Mouse (Mus musculus) embryonic facial prominence, embryonic 10.5 days (tissue): ENCODE data around the gene Psmd5. TPM values are rescaled to one million over a fixed set of nuclear protein-coding genes. Genes with fewer than 3 reads are reported as not detected.
A peak's percentile ranks its signal among the peaks of the same experiment; 100 is the strongest.
"Not testable (repeated sequence)": the region's sequence is repeated elsewhere in the genome, so short reads cannot be mapped to it uniquely, and the experiment has no call there.

Experiments used
- DNase-seq: peaks from one replicate; pipeline ENCODE4 v3.0.0-alpha.2; 2017; ENCODE audit warnings: low spot score
- H3K27ac ChIP-seq: fragments of 300-500 bp; sonication (generic); replicated peaks from 2 replicates; pipeline ENCODE4 v1.5.1; 2016; ENCODE audit warnings: mild to moderate bottlenecking
- H3K27me3 ChIP-seq: fragments of 300-500 bp; sonication (generic); replicated peaks from 2 replicates; pipeline ENCODE4 v1.6.1; 2016; ENCODE audit warnings: low read depth, mild to moderate bottlenecking; ENCODE audit not compliant: poor library complexity, severe bottlenecking
- H3K36me3 ChIP-seq: fragments of 300-500 bp; sonication (generic); replicated peaks from 2 replicates; pipeline ENCODE4 v1.6.1; 2016; ENCODE audit warnings: mild to moderate bottlenecking, moderate library complexity
- H3K4me1 ChIP-seq: fragments of 300-500 bp; sonication (generic); 2 replicates; pipeline ENCODE4 v1.6.1; 2016
- H3K4me3 ChIP-seq: fragments of 300-500 bp; sonication (generic); 2 replicates; pipeline ENCODE4 v1.5.1; 2016; ENCODE audit warnings: mild to moderate bottlenecking, moderate library complexity
- H3K9me3 ChIP-seq: fragments of 300-500 bp; sonication (generic); 2 replicates; pipeline ENCODE4 v1.6.1; 2016; ENCODE audit warnings: mild to moderate bottlenecking
- WGBS: fragments of 180-500 bp; shearing (Covaris S2); methylation state at CpG from one replicate; pipeline ENCODE4 v1.1.7; 2016; 5-methylcytosine and 5-hydroxymethylcytosine counted together
- polyA plus RNA-seq: library from polyadenylated mRNA; unstranded; fragments of >200 nt; fragmentation: Nextera tagmentation; extraction: Ambion mirVana; gene quantifications from 2 replicates; pipeline ENCODE4 v1.2.1, GENCODE M21; 2016

Gene Psmd5
- polyA plus RNA-seq, 1 experiment from 2014 or later = 127 TPM

DNA sequence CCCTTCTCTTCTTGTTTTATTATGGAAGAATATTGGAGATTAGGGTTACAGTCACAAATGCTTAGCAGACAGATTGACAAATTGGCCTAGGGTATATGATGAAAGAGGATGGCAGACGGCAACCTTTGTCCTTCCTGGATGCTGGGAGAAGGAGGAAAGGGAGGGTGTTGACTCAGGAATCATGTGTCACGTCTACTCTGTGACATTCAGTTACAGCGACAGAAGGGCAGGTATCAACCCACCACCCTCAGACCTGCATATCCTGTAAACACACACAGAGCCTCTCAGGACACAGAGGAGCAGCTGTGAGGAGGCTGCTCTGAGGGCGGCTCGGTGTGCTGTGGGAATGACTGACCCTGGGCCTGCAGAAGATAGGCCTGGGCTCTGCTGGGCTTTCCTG lies 8.4 kb upstream of the Psmd5 start:
- 0 out of 2 replicates have a peak, but pooled peaks cover 3% of the 10 kb centered on the region for H3K4me1 ChIP-seq
- 64% methylated on average over 5 of the region's 5 CpGs for WGBS
- H3K9me3 ChIP-seq = no peaks in the 10 kb centered on the region
- no peak overlapping the region for H3K27ac ChIP-seq
- H3K27me3 ChIP-seq = peaks cover 7% of the 10 kb centered on the region; the same call in 1 of the 2 replicates
- DNase-seq = no peak
- no peak overlapping the region for H3K4me3 ChIP-seq
- no peaks in the 10 kb centered on the region for H3K36me3 ChIP-seq

DNA sequence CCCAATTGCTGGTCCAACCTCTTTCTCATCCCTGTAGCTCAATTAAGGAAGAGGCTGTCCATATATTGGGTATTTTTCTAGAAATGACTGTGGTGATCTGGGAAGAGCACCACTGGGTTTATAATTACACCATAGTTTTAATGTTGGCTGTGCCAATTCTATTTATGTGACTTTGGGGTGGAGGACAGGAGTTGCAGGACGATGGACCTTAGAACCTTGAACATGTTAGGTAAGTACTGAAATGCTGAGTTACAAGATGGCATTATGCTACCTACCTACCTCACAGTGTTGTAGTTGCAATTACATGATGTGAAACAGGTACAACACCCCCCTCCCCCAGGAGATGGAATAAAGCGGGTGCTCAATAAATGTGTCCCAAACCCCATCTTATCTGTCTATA lies 8.0 kb upstream of the Psmd5 start:
- no peak for DNase-seq
- Histone ChIP-seq H3K4me3 (no peak overlapping the region), H3K27me3 (peaks cover 7% of the 10 kb centered on the region; the same call in 1 of the 2 replicates), H3K4me1 (no peaks in the 10 kb centered on the region), H3K9me3 (no peaks in the 10 kb centered on the region), H3K27ac (no peak overlapping the region), H3K36me3 (no peaks in the 10 kb centered on the region)
- WGBS = 94% methylated on average over 2 of the region's 2 CpGs

DNA sequence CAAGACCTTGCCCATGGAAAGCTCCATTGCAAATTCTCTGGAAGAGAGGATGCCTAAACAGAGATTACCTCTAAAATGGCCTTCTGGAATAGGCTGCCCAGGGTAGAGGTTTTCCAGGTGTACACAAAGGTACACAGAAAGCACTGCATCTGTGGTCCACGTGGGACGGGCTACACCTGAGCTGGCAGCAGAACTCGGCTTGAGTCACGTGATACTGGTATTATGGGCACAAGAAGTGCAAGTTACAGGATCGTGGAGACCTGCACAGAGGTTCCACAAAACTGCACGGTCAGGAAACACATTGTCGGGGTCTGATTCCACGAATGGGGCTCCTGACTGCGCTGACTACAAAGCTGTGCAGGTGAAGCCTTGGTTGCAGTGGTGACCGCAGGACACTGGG lies 5.3 kb upstream of the Psmd5 start:
- DNase-seq = no peak
- WGBS = 87% methylated on average over 10 of the region's 10 CpGs
- Histone ChIP-seq H3K4me1 (no peaks in the 10 kb centered on the region), H3K27me3 (peaks cover 24% of the 10 kb centered on the region), H3K9me3 (no peaks in the 10 kb centered on the region), H3K36me3 (no peaks in the 10 kb centered on the region), H3K4me3 (no peak overlapping the region), H3K27ac (no peak overlapping the region)

DNA sequence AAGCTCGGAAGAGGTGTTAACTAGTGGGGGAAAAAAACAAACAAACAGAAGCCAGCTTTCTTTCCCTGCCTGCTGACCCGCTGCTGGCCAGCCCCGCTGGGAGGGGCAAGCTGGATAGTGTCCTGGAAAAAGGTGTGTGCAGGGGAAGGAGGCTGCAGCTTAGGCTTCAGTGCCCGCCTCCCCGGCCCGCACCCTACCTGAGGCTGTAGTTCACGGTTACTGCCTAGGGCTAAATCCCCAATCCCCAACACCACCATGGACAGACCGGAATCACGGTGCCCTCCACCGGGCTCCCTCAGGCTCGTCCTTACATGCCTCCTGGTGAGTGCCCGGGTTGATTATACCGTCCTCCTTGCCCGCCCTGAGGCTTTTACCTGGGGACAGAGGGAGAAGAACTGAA lies 497 bp downstream of the Psmd5 start, which contains the start of gene Cutal:
Gene Cutal, plus strand, starts transcription at position 126 of the 400 bp plus-strand sequence.
- Histone ChIP-seq H3K4me1 (peaks cover 25% of the 10 kb centered on the region), H3K27ac (0 out of 2 replicates have a peak within 1 kb of the TSS, but pooled peaks have one; percentile 2), H3K9me3 (no peaks in the 10 kb centered on the region), H3K36me3 (no peaks in the 10 kb centered on the region), H3K4me3 (peak within 1 kb of the TSS; percentile 43), H3K27me3 (peaks cover 45% of the 10 kb centered on the region)
- DNase-seq = peak; percentile 27
- 3% methylated on average over 14 of the region's 14 CpGs for WGBS

DNA sequence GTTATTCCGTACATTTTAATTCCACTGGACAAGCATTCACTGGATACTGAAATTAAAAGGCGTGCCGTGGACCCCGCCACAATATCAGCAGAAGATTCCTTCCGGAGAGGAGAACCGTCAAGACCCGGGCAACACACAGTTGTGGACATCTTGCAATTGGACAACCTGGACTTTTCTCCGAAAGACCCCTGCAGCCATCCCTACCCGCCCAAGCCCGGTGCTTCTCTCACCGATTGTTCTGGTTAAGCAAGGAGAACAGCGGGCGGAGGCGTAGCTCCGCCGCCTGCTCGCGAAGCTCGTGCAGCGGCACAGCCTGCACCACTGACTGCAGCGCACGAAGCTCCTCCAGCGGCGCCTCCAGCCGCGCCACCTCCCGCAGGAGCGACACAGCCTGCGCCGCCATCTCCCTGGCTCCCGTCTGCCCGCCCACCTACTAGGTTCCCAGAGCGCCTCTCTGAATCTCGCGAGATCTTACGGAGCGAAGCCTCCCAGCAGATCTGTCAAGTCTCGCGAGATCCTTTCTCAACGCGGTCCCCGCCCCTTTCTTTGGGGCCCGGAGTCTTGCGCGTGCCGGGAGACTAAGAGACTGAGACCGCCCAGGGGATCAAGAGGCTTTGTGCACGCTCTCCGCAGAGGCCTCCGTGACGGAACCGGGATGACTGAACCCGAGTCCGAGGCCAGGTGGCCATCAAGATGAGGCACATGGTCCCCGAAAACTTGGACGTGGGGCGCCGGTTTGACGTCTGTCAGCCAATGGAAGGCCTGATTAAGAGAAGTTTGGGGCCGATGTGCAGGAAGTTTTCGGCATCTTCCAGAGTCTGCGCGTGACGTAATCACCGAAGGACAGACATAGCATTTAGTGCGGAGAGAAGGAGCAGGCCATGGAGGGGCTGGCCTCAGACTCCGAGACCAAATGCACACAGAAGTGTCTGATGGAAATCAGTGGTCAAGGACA lies 4.0 kb downstream of the Psmd5 start:
- H3K4me3 ChIP-seq = peak overlapping the region; percentile 94
- under 1% methylated on average over 67 of the region's 67 CpGs for WGBS
- peak overlapping the region; percentile 95 for H3K27ac ChIP-seq
- peak; percentile 97 for DNase-seq
- H3K4me1 ChIP-seq = peaks cover 33% of the 10 kb centered on the region
- H3K36me3 ChIP-seq = peaks cover 20% of the 10 kb centered on the region
- peaks cover 31% of the 10 kb centered on the region for H3K27me3 ChIP-seq
- H3K9me3 ChIP-seq = no peaks in the 10 kb centered on the region

DNA sequence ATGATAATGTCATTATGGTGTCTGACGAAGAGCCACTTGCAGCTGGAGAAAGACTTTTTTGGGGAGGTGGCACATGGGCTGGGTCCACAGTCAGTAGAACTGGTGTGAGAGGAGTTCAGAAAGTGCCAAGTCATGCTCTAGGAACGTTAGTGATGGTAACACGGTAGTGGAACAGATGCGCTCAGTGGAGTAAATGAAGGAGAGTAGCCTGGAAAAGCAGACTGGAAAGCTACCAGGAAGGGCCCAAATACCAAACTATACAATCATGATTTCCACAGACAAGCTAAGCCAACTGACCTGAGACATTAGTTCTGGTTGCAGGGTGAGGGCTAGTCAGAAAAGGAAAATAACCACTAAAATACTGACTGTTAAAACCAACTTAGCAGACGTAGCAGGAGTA lies 5.1 kb downstream of the Psmd5 start:
- H3K9me3 ChIP-seq = no peaks in the 10 kb centered on the region
- WGBS = 59% methylated on average over 5 of the region's 5 CpGs
- H3K27me3 ChIP-seq = peaks cover 24% of the 10 kb centered on the region
- H3K4me3 ChIP-seq = peak overlapping the region; percentile 94
- H3K36me3 ChIP-seq = peaks cover 31% of the 10 kb centered on the region
- H3K4me1 ChIP-seq = peaks cover 33% of the 10 kb centered on the region
- no peak overlapping the region for H3K27ac ChIP-seq
- no peak for DNase-seq

DNA sequence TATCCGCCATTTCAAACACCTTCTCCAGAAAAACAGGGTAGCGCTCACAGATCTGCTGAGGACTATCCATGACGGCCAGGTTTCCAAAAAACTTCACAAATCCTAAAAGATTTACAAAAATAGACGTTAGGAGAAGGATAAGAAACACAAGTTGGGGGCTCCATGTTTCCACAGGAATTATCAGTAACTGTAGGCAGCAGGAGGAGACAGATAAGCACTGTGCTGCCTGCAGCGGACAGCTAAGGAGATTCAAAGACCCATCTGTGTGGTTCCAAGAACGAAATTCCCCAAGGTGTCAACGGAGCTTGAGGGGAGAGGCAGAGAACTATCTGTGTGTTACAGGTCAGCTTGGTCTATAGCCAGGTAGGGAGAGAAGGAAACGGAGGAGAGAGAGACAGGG lies 17.0 kb downstream of the Psmd5 start:
- no peak overlapping the region for H3K27ac ChIP-seq
- no peak for DNase-seq
- peaks cover 96% of the 10 kb centered on the region for H3K36me3 ChIP-seq
- no peaks in the 10 kb centered on the region for H3K4me1 ChIP-seq
- 90% methylated on average over 8 of the region's 8 CpGs for WGBS
- no peaks in the 10 kb centered on the region for H3K9me3 ChIP-seq
- no peak overlapping the region for H3K4me3 ChIP-seq
- H3K27me3 ChIP-seq = no peaks in the 10 kb centered on the region

DNA sequence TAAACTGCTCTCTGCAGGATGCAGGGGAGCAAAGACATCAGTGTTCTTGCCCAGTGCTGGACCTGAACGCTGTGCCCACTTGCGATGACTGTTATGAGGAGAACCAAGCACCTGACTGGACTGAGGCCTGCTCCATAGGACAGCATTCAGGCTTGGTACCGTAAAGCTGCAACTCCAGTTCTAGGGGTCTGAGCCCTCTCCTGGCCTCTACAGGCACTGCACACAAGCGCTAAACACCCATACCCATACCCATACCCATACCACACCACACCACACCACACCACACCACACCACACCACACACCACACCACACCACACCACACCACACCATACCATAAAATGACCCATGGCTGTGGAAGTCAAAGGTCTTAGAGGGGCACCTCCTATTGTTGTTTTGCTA lies 19.5 kb downstream of the Psmd5 start:
- Histone ChIP-seq H3K9me3 (no peaks in the 10 kb centered on the region), H3K4me1 (no peaks in the 10 kb centered on the region), H3K4me3 (no peak overlapping the region), H3K36me3 (peaks cover 100% of the 10 kb centered on the region), H3K27me3 (no peaks in the 10 kb centered on the region), H3K27ac (no peak overlapping the region)
- 92% methylated on average over 4 of the region's 4 CpGs for WGBS
- no peak for DNase-seq

DNA sequence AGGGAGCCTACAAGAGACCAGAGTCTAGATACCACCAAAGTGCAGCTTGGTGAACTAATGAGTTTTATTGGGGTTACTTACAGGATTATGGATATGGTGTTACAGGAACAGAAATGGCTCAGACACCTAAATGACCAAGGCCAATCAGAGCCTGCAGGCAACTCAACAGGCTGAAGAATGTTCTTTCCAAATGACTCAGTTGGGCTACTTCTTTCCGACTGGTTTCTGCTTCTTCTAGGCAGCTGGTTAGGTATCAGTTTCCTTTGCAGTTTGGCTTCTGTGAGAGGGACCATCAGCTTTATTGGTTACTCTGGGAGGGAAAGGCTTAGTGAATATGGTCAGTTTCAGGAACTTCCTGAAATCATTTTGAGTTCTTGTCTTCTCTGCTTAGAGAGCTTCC lies 27.1 kb downstream of the Psmd5 start:
- Histone ChIP-seq H3K27ac (no peak overlapping the region), H3K27me3 (no peaks in the 10 kb centered on the region), H3K4me1 (no peaks in the 10 kb centered on the region), H3K9me3 (no peaks in the 10 kb centered on the region), H3K4me3 (no peak overlapping the region), H3K36me3 (peaks cover 43% of the 10 kb centered on the region)
- DNase-seq = no peak
- 87% methylated on average over 1 of the region's 1 CpGs for WGBS

DNA sequence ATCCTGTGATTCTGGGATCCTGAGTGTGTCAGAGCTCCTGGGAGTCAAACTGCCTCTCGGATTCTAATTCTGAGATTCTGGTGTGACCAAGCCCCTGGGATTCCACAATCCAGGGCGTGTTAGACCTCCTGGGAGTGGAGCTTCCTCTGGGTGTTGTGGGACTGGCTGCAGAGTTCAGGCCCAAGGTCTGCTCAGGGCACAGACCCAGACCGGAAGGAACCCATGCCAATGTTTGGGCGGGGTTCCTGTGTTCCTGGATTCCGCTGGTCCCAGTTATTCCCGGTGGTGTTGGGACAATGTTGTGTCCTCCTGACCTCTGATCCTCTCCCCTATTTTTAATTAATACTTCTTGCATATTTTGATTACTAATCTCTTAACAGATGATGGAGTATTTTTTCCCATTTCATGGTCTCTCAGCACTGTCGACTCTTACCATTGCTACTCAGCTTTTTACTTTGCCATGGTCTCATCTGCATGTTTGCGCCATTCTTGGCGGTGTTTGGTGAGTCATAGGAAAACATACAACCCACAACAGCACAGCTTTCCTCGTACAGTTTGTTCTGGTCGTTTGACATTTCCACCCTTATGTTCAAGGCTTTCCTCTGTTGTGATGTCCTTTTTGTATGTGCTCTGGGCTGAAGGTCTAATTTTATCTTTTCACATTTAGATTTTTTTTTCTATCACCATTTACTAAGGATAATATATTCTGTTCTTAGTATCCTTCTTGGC lies 31.4 kb downstream of the Psmd5 start:
- no peak overlapping the region for H3K4me3 ChIP-seq
- H3K4me1 ChIP-seq = no peaks in the 10 kb centered on the region
- 88% methylated on average over 11 of the region's 11 CpGs for WGBS
- H3K9me3 ChIP-seq = no peaks in the 10 kb centered on the region
- DNase-seq = no peak
- H3K27me3 ChIP-seq = no peaks in the 10 kb centered on the region
- no peak overlapping the region for H3K27ac ChIP-seq
- H3K36me3 ChIP-seq = 0 out of 2 replicates have a peak, but pooled peaks cover 3% of the 10 kb centered on the region

DNA sequence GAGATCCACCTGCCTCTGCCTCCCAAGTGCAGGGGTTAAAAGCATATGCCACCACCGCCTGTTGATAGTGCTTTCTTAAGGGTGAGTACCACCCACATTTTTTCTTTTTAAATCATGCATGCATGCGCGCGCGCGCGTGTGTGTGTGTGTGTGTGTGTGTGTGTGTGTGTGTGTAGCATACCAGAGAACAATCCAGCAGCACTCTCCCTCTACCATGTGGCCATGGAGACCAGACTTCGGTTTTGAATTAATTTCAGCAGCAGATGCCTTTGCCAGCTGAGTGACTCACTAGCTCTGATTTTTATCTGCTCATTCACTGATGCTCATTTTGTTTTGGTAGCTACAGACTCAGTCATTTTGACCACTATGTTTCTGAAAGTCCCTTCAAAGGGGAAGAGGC lies 33.1 kb downstream of the Psmd5 start:
- WGBS = 91% methylated on average over 8 of the region's 8 CpGs
- Histone ChIP-seq H3K4me3 (no peak overlapping the region), H3K36me3 (no peaks in the 10 kb centered on the region), H3K27ac (no peak overlapping the region), H3K9me3 (no peaks in the 10 kb centered on the region), H3K27me3 (no peaks in the 10 kb centered on the region), H3K4me1 (no peaks in the 10 kb centered on the region)
- DNase-seq = no peak

DNA sequence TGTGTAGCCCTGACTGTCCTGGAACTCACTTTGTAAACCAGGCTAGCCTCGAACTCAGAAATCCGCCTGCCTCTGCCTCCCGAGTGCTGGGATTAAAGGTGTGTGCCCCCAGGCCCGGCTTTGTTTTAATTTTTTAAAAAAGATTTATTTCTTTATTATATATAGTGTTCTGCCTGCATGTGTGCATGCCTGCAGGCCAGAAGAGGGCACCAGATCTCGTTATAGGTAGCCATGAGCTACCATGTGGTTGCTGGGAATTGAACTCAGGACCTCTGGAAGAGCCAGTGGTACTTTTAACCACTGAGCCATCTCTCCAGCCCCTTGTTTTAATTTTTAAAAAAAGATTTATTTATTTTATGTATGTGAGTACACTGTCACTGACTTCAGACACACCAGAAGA lies 34.6 kb downstream of the Psmd5 start:
- H3K4me3 ChIP-seq, H3K36me3 ChIP-seq, H3K27ac ChIP-seq, H3K4me1 ChIP-seq, H3K27me3 ChIP-seq, DNase-seq, H3K9me3 ChIP-seq: not testable (repeated sequence)
- 79% methylated on average over 5 of the region's 5 CpGs for WGBS
